Mouse (Mus musculus) MEL (cell line): ENCODE data around the gene Bahd1. TPM values are rescaled to one million over a fixed set of nuclear protein-coding genes. Genes with fewer than 3 reads are reported as not detected.
A peak's percentile ranks its signal among the peaks of the same experiment; 100 is the strongest.

Experiments
- DNase-seq: peaks from one replicate; pipeline ENCODE4 v3.0.0; 2011; ENCODE audit warnings: low read depth, low spot score
- H3K27ac ChIP-seq: 2 replicates; pipeline ENCODE4 v1.5.1; 2012; ENCODE audit warnings: low read depth, mild to moderate bottlenecking, control low read depth, low read length, moderate library complexity; ENCODE audit not compliant: control insufficient read depth
- H3K27me3 ChIP-seq, 2 experiments: fragments of 150-350 bp in 1 of 2; sonication (generic) in 1 of 2; 2 replicates each; pipeline ENCODE4 v1.6.1; 2012; ENCODE audit warnings: low read length in 2 of 2, mild to moderate bottlenecking in 2 of 2, improper control_type of control experiment in 1 of 2, moderate library complexity in 1 of 2; ENCODE audit not compliant: insufficient read depth in 2 of 2, control insufficient read depth in 1 of 2
- H3K36me3 ChIP-seq, 2 experiments: 2 replicates each; pipeline ENCODE4 v1.6.1; 2012 to 2014; ENCODE audit warnings: low read length in 2 of 2, improper control_type of control experiment in 1 of 2, inconsistent platforms in 1 of 2, mild to moderate bottlenecking in 1 of 2; ENCODE audit not compliant: insufficient read depth in 2 of 2, control insufficient read depth in 1 of 2
- H3K4me1 ChIP-seq, 2 experiments: fragments of 150-350 bp in 1 of 2; sonication (generic) in 1 of 2; 2 replicates each; pipeline ENCODE4 v1.6.1; 2012; ENCODE audit warnings: low read length in 2 of 2, improper control_type of control experiment in 1 of 2, mild to moderate bottlenecking in 1 of 2; ENCODE audit not compliant: insufficient read depth in 2 of 2, control insufficient read depth in 1 of 2
- H3K4me3 ChIP-seq, 2 experiments: fragments of 150-350 bp in 1 of 2; sonication (generic) in 1 of 2; 2 replicates each; pipeline ENCODE4 v1.5.1; 2012; ENCODE audit warnings: low read depth in 2 of 2, low read length in 2 of 2, mild to moderate bottlenecking in 2 of 2, moderate library complexity in 2 of 2, control low read depth in 1 of 2, improper control_type of control experiment in 1 of 2; ENCODE audit not compliant: control insufficient read depth in 1 of 2, insufficient read depth in 1 of 2
- H3K79me2 ChIP-seq: 2 replicates; pipeline ENCODE4 v1.6.1; 2012; ENCODE audit warnings: mild to moderate bottlenecking, low read length, moderate library complexity; ENCODE audit not compliant: control insufficient read depth, poor library complexity, insufficient read depth
- H3K9ac ChIP-seq: 2 replicates; pipeline ENCODE4 v1.6.1; 2012; ENCODE audit warnings: low read depth, mild to moderate bottlenecking, control low read depth, low read length, moderate library complexity; ENCODE audit not compliant: control insufficient read depth, poor library complexity, severe bottlenecking
- H3K9me3 ChIP-seq: fragments of 150-350 bp; sonication (generic); replicated peaks from 2 replicates; pipeline ENCODE4 v1.6.1; 2012; ENCODE audit warnings: mild to moderate bottlenecking, low read length, improper control_type of control experiment, moderate library complexity; ENCODE audit not compliant: insufficient read depth
- CTCF ChIP-seq, 3 experiments: IDR thresholded peaks in 2 of 3; conservative IDR thresholded peaks in 1 of 3; 2 replicates each; pipeline ENCODE4 v1.5.1; 2011 to 2012; ENCODE audit warnings: low read length in 3 of 3, low read depth in 2 of 3, mild to moderate bottlenecking in 2 of 3, improper control_type of control experiment in 1 of 3, inconsistent platforms in 1 of 3, mixed read lengths in 1 of 3, moderate library complexity in 1 of 3; ENCODE audit not compliant: control insufficient read depth in 1 of 3, insufficient read depth in 1 of 3, poor library complexity in 1 of 3, severe bottlenecking in 1 of 3
- ELF1 ChIP-seq: IDR thresholded peaks from 2 replicates; pipeline ENCODE4 v1.6.1; 2014; ENCODE audit warnings: low read depth, mild to moderate bottlenecking, inconsistent platforms, low read length, improper control_type of control experiment, moderate library complexity
- ETS1 ChIP-seq: IDR thresholded peaks from 2 replicates; pipeline ENCODE4 v1.6.1; 2012; ENCODE audit warnings: low read depth, mild to moderate bottlenecking, inconsistent platforms, low read length, improper control_type of control experiment, moderate library complexity
- GATA1 ChIP-seq: IDR thresholded peaks from 2 replicates; pipeline ENCODE4 v1.6.1; 2011; ENCODE audit warnings: low read depth, low read length, improper control_type of control experiment
- HCFC1 ChIP-seq: IDR thresholded peaks from 2 replicates; pipeline ENCODE4 v1.6.1; 2012; ENCODE audit warnings: low read depth, mild to moderate bottlenecking, inconsistent platforms, low read length, improper control_type of control experiment, moderate library complexity
- MEF2A ChIP-seq: IDR thresholded peaks from 2 replicates; pipeline ENCODE4 v1.6.1; 2014; ENCODE audit warnings: low read depth, mild to moderate bottlenecking, inconsistent platforms, low read length, improper control_type of control experiment; ENCODE audit not compliant: poor library complexity, insufficient replicate concordance, severe bottlenecking; ENCODE audit errors: extremely low read depth
- MXI1 ChIP-seq: IDR thresholded peaks from 2 replicates; pipeline ENCODE4 v1.6.1; 2011; ENCODE audit warnings: mild to moderate bottlenecking, low read depth, low read length, improper control_type of control experiment
- MYB ChIP-seq: IDR thresholded peaks from 2 replicates; pipeline ENCODE4 v1.6.1; 2011; ENCODE audit warnings: mild to moderate bottlenecking, low read depth, low read length, improper control_type of control experiment
- MYC ChIP-seq: IDR thresholded peaks from 2 replicates; pipeline ENCODE4 v1.6.1; 2011; ENCODE audit warnings: low read depth, mild to moderate bottlenecking, low read length, improper control_type of control experiment, moderate library complexity
- NRF1 ChIP-seq: IDR thresholded peaks from 2 replicates; pipeline ENCODE4 v1.6.1; 2014; ENCODE audit warnings: low read depth, mild to moderate bottlenecking, inconsistent platforms, low read length, improper control_type of control experiment, moderate library complexity; ENCODE audit not compliant: poor library complexity, insufficient read depth, severe bottlenecking
- POLR2AphosphoS2 ChIP-seq: IDR thresholded peaks from 2 replicates; pipeline ENCODE4 v1.6.1; 2011; ENCODE audit warnings: low read length, improper control_type of control experiment
- RCOR1 ChIP-seq: IDR thresholded peaks from 2 replicates; pipeline ENCODE4 v1.6.1; 2012; ENCODE audit warnings: low read depth, mild to moderate bottlenecking, inconsistent platforms, low read length, improper control_type of control experiment
- SIN3A ChIP-seq: IDR thresholded peaks from 2 replicates; pipeline ENCODE4 v1.6.1; 2012; ENCODE audit warnings: low read length, improper control_type of control experiment, inconsistent platforms
- SMC3 ChIP-seq: IDR thresholded peaks from 2 replicates; pipeline ENCODE4 v1.6.1; 2011; ENCODE audit warnings: low read depth, low read length, improper control_type of control experiment
- TAL1 ChIP-seq: IDR thresholded peaks from 2 replicates; pipeline ENCODE4 v1.6.1; 2012; ENCODE audit warnings: mild to moderate bottlenecking, inconsistent platforms, low read length, moderate library complexity, mixed read lengths
- TBP ChIP-seq: IDR thresholded peaks from 2 replicates; pipeline ENCODE4 v1.8.0; 2011; ENCODE audit warnings: low read depth, low read length, improper control_type of control experiment
- USF1 ChIP-seq: IDR thresholded peaks from 2 replicates; pipeline ENCODE4 v1.6.1; 2014; ENCODE audit warnings: low read depth, mild to moderate bottlenecking, inconsistent platforms, low read length, improper control_type of control experiment, moderate library complexity
- ZMIZ1 ChIP-seq: IDR thresholded peaks from 2 replicates; pipeline ENCODE4 v1.6.1; 2012; ENCODE audit warnings: low read depth, mild to moderate bottlenecking, inconsistent platforms, low read length, improper control_type of control experiment, moderate library complexity
- polyA plus RNA-seq, 2 experiments: library from polyadenylated mRNA; stranded (reverse) in 1 of 2; unstranded in 1 of 2; fragments of >175 nt in 1 of 2; fragments of >200 nt in 1 of 2; gene quantifications; 2 replicates each; pipeline versions ENCODE4 v1.2.1 to v1.2.4; 2012; ENCODE audit warnings: low replicate concordance in 2 of 2, low read depth in 1 of 2; ENCODE audit not compliant: insufficient read length in 2 of 2, insufficient read depth in 1 of 2, missing spikeins in 1 of 2
- total RNA-seq: library from RNA; depleted of rRNA; stranded (reverse); fragments of 300-350 nt; gene quantifications from 2 replicates; pipeline ENCODE4 v1.2.3, GENCODE M21; 2012

The Bahd1 gene
- total and polyA plus RNA-seq, 3 experiments = 8.0 to 24.7 TPM; not detected in 1

DNA sequence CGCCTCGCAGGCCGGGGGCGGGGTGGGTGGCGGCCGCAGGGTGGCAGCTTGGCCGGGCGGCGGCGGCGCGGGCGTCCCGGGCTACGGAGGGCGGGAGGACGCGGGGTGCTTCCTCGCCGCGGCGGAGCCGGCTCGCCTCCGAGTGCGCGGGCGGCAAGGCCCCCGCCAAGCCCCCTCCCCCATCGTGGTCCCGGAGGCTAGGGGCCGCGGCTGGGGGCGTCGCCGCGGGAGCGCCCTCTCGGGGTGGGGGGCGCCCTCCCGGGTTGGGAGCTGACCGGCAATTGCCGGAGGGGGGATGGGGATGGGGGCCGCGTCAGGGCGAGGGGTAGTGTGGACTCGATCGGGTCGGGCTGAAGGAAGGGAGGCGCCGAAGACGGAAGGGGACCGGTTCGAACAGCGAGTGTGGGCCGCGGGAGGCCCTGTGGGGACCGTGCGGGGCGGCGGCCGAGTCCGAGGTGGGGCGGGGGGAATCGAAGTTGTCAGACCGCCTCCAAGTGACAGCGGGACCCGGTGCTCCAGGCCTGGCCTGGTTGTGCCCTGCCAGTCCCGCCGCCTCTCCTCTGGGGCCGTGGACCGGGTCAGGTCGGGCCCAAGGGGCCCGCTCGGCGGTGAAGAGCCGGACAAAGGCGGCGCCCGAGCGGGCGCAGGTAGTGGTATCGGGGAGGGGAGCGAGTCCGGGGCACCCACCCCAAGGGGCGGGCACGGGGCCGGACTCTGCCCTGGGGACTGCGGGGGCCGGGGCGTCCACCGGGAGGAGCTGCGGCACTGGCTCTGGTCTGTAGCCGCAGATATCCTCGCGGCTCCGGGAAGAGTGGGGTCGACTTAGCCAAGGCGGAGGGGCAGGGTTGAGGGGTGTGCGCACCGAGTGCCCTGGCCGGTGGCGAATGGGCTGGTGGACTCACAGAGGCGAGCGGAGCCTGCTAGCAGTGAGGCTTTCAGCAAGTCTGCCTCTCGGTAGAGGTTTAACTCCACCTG, 2.2 kb downstream of the Bahd1 start:
- Histone ChIP-seq H3K79me2 (peaks cover 43% of the 10 kb centered on the region), H3K9ac (peak overlapping the region; percentile 96), H3K4me1 (peaks cover 3 to 38% of the 10 kb centered on the region in 2 experiments), H3K4me3 (peak overlapping the region; percentile 86 to 99), H3K27me3 (no peaks in the 10 kb centered on the region; a peak in 1 of 4 replicates), H3K36me3 (peaks cover 0 to 24% of the 10 kb centered on the region in 2 experiments; a peak in 2 of 4 replicates), H3K27ac (no peak overlapping the region), H3K9me3 (no peaks in the 10 kb centered on the region)
- TF ChIP-seq CTCF (IDR thresholded peaks at IDR 0.05 in 2 of 3, conservative IDR thresholded peaks at IDR 0.05 in 1 of 3; ENCODE audit: control insufficient read depth in 1 of 3, insufficient read depth in 1 of 3, low read depth in 2 of 3, low read length in 3 of 3, poor library complexity in 1 of 3, severe bottlenecking in 1 of 3) = peak in 1 of 3 experiments; percentile 30; a peak in 1 of 6 replicates
- no peak for TF ChIP-seq SMC3
- peak; percentile 55 for DNase-seq

DNA sequence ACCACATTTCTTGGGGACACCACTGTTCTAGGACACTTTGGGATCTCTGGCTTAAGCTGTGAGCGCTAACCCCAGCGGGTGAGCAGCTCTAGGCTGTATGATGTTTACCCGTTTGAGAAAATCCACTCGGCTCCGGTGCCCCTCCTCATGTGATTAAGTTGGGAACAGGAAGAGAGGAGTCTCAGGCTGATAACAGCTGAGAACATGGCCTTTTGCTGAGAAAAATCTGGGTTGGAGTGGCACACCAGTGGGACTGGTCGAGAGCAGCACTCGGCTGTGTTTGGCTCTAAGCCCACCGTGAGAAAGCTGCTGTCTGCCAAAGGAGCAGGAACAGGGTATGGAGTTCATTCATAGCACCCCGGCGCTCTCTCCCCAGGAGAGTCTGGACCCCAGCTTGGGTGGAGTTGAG, 3.2 kb downstream of the Bahd1 start:
- peak overlapping the region; percentile 96 for H3K9ac ChIP-seq
- peak; percentile 51 for DNase-seq
- TF ChIP-seq MXI1 (peak; percentile 27; the same call in 1 of the 2 replicates), SIN3A (peak; percentile 66), MEF2A (no peak), ELF1 (0 out of 2 replicates have a peak, but pooled peaks have one; percentile 15), RCOR1 (0 out of 2 replicates have a peak, but pooled peaks have one; percentile 8), USF1 (peak; percentile 57; the same call in 1 of the 2 replicates), TBP (no peak), MYC (no peak), POLR2AphosphoS2 (no peak), MYB (no peak), ETS1 (0 out of 2 replicates have a peak, but pooled peaks have one; percentile 36), TAL1 (no peak), GATA1 (peak; percentile 35; the same call in 1 of the 2 replicates), NRF1 (no peak), ZMIZ1 (no peak), HCFC1 (no peak)
- H3K4me1 ChIP-seq = peaks cover 3 to 38% of the 10 kb centered on the region in 2 experiments
- peaks cover 0 to 24% of the 10 kb centered on the region in 2 experiments; a peak in 2 of 4 replicates for H3K36me3 ChIP-seq
- peaks cover 50% of the 10 kb centered on the region for H3K79me2 ChIP-seq
- no peaks in the 10 kb centered on the region; a peak in 1 of 4 replicates for H3K27me3 ChIP-seq
- no peaks in the 10 kb centered on the region for H3K9me3 ChIP-seq
- peak overlapping the region; percentile 86 to 99; a peak in 3 of 4 replicates for H3K4me3 ChIP-seq
- peak overlapping the region; percentile 17; the same call in 1 of the 2 replicates for H3K27ac ChIP-seq
